Mouse (Mus musculus) lung, embryonic 14.5 days (tissue): ENCODE measurements at regions not wholly inside any gene's neighbourhood (a gene's known extent, or its start where the extent isn't known, plus 50 kb on each side); places are given as distances from the start of the nearest gene placed in this dataset.

Source experiments
- ATAC-seq: fragments of 200-750 bp; cut with Nextera tagmentation; 2 replicates; pipeline ENCODE4 v1.8.0; 2017; ENCODE audit warnings: mild to moderate bottlenecking, moderate TSS enrichment, moderate library complexity; ENCODE audit not compliant: insufficient read depth
- DNase-seq: peaks from one replicate; pipeline ENCODE4 v3.0.0-alpha.2; 2015
- H3K27ac ChIP-seq: fragments of 300-500 bp; sonication (generic); 2 replicates; pipeline ENCODE4 v1.5.1; 2014; ENCODE audit warnings: low read depth, mild to moderate bottlenecking, moderate library complexity
- H3K27me3 ChIP-seq: fragments of 300-500 bp; sonication (generic); 2 replicates; pipeline ENCODE4 v1.6.1; 2014; ENCODE audit warnings: low read length, control low read depth; ENCODE audit not compliant: insufficient read depth
- H3K36me3 ChIP-seq: fragments of 300-500 bp; sonication (generic); 2 replicates; pipeline ENCODE4 v1.6.1; 2014; ENCODE audit warnings: control low read depth; ENCODE audit not compliant: insufficient read depth
- H3K4me1 ChIP-seq: fragments of 300-500 bp; sonication (generic); 2 replicates; pipeline ENCODE4 v1.6.1; 2014; ENCODE audit warnings: antibody characterized with exemption, control low read depth; ENCODE audit not compliant: insufficient read depth
- H3K4me2 ChIP-seq: fragments of 300-500 bp; sonication (generic); 2 replicates; pipeline ENCODE4 v1.6.1; 2014; ENCODE audit warnings: mild to moderate bottlenecking
- H3K4me3 ChIP-seq: fragments of 300-500 bp; sonication (generic); 2 replicates; pipeline ENCODE4 v1.5.1; 2014; ENCODE audit warnings: low read depth, low read length
- H3K9ac ChIP-seq: fragments of 300-500 bp; sonication (generic); 2 replicates; pipeline ENCODE4 v1.6.1; 2014
- H3K9me3 ChIP-seq: fragments of 300-500 bp; sonication (generic); 2 replicates; pipeline ENCODE4 v1.6.1; 2016; ENCODE audit warnings: low read depth, low read length, control low read depth
- CTCF ChIP-seq: IDR thresholded peaks from 2 replicates; pipeline ENCODE4 v1.5.1; 2016; ENCODE audit warnings: antibody characterized with exemption, low read depth
- WGBS: fragments of 180-500 bp; shearing (Covaris S2); extraction: QIAGEN DNeasy Blood & Tissue Kit; methylation state at CpG from one replicate; pipeline ENCODE4 v1.1.7; 2014; 5-methylcytosine and 5-hydroxymethylcytosine counted together

- H3K9ac ChIP-seq, result no peak overlapping the region
- no peaks in the 10 kb centered on the region for H3K9me3 ChIP-seq
- 78% methylated on average over 5 of the region's 5 CpGs for WGBS
- no peaks in the 10 kb centered on the region for H3K27me3 ChIP-seq
- ATAC-seq (no peak), DNase-seq (no peak)
- 0 out of 2 replicates have a peak, but pooled peaks cover 5% of the 10 kb centered on the region for H3K4me1 ChIP-seq
- no peaks in the 10 kb centered on the region for H3K36me3 ChIP-seq
- H3K27ac ChIP-seq, result no peak overlapping the region
- H3K4me3 ChIP-seq, result no peak overlapping the region
- TF ChIP-seq CTCF, result no peak
- no peak overlapping the region for H3K4me2 ChIP-seq
These were observed 122.8 kb upstream of the Efna5 start for GRCm38 (mm10) chr17:63003911-63004310.

GRCm38 (mm10) chr17:63002729-63003128 is 121.6 kb upstream of the Efna5 start:
- Histone ChIP-seq H3K36me3 (no peaks in the 10 kb centered on the region), H3K9me3 (no peaks in the 10 kb centered on the region), H3K4me3 (no peak overlapping the region), H3K27ac (no peak overlapping the region), H3K4me1 (0 out of 2 replicates have a peak, but pooled peaks cover 5% of the 10 kb centered on the region), H3K27me3 (no peaks in the 10 kb centered on the region), H3K9ac (no peak overlapping the region), H3K4me2 (no peak overlapping the region)
- no peak for DNase-seq
- WGBS, result 84% methylated on average over 4 of the region's 4 CpGs
- TF ChIP-seq CTCF, result no peak
- ATAC-seq, result no peak

DNA sequence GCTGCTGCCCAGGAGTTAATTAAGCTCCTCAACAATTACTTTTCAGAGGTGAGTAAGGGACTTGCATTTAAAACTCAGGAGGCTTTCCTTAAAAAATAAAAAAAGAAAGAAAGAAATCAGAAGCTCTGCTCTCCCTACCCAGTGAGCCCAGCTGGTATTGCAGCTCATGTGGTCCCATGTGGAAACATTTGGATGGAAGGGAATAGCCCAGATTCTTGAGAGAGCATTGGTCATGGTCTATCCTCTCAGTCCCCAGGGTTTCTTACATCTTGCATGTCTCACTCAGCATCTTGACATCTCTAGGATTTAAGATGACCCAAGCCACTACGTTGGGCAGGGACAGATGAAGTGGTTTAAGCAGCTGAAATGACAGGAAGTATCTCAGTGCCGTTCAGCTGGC is 120.8 kb upstream of the Efna5 start:
- WGBS, result 21% methylated on average over 2 of the region's 2 CpGs
- DNase-seq (no peak), ATAC-seq (no peak)
- H3K9ac ChIP-seq, result no peak overlapping the region
- 0 out of 2 replicates have a peak, but pooled peaks cover 5% of the 10 kb centered on the region for H3K4me1 ChIP-seq
- no peaks in the 10 kb centered on the region for H3K36me3 ChIP-seq
- no peaks in the 10 kb centered on the region for H3K27me3 ChIP-seq
- H3K9me3 ChIP-seq, result no peaks in the 10 kb centered on the region
- no peak overlapping the region for H3K4me3 ChIP-seq
- no peak for TF ChIP-seq CTCF
- H3K4me2 ChIP-seq, result no peak overlapping the region
- H3K27ac ChIP-seq, result no peak overlapping the region

DNA sequence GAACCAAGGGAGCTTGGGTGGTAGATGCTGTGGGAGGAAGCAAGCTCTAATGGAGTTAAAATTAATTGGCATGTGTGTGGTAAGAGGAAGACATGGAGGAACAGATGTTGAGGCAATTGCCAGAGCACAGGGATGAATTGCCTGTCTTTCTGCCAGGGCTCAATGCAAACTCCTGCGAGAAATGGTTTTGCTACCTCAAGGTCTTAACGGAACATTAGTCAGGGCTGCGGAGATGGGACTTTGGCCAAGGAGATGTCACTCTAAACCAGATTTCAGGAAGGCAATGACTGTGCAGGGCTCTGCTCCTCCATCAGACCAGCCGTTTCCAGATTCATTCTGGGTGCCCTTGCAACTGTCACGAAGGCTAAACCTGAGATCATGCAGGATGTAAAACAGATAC is 116.6 kb upstream of the Efna5 start:
- WGBS, result 69% methylated on average over 5 of the region's 5 CpGs
- DNase-seq (no peak), ATAC-seq (no peak)
- H3K4me2 ChIP-seq, result no peak overlapping the region
- no peaks in the 10 kb centered on the region for H3K4me1 ChIP-seq
- no peak overlapping the region for H3K9ac ChIP-seq
- no peak overlapping the region for H3K4me3 ChIP-seq
- H3K27ac ChIP-seq, result no peak overlapping the region
- no peak for TF ChIP-seq CTCF
- no peaks in the 10 kb centered on the region for H3K9me3 ChIP-seq
- no peaks in the 10 kb centered on the region for H3K27me3 ChIP-seq
- H3K36me3 ChIP-seq, result no peaks in the 10 kb centered on the region

DNA sequence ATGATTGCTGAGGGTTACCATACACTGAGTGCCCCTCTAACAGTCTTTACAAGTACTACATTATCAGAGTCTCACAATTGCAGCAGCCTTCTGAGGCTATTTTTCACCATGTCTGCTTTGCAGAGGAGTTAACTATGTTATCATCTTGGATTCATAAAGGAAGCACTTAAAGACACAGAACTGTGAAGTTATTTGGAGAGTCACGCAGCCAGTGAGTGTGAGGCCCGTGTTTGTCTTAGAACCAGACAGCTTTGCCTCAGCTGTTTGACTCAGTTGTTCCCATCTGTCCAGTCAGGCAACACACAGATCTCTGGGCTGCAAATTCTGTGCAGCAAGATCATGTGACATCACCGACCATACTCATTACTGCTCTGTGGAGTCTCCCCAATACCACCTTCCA is 114.2 kb upstream of the Efna5 start:
- H3K4me1 ChIP-seq, result no peaks in the 10 kb centered on the region

DNA sequence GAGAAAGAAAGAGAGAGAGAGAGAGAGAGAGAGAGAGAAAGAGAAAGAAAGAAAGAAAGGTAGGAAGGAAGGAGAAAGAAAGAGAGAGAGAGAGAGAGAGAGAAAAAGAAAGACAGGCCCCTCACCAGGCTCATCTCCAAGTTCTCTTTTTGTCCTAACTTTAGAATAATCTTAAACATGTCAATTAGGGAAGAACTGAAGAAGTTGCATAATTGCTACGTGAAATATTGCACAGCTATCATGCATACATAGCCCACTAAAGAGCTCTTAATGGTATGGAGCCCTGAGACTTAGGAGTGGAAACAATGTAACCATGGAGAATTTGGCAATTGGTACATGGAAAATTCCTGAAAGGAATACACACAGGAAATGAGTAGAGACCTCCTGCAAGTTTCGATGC is 111.9 kb upstream of the Efna5 start:
- no peaks in the 10 kb centered on the region for H3K27me3 ChIP-seq
- no peak overlapping the region for H3K27ac ChIP-seq
- DNase-seq, result no peak
- H3K36me3 ChIP-seq, result no peaks in the 10 kb centered on the region
- no peak overlapping the region for H3K4me3 ChIP-seq
- H3K4me1 ChIP-seq, result no peaks in the 10 kb centered on the region
- H3K4me2 ChIP-seq, result no peak overlapping the region
- H3K9ac ChIP-seq, result no peak overlapping the region
- no peak for TF ChIP-seq CTCF
- WGBS, result 82% methylated on average over 2 of the region's 2 CpGs
- no peaks in the 10 kb centered on the region for H3K9me3 ChIP-seq
- no peak for ATAC-seq

More for the DNA sequence above, 114.2 kb upstream of the Efna5 start:
- Histone ChIP-seq H3K36me3 (no peaks in the 10 kb centered on the region), H3K27ac (no peak overlapping the region), H3K9me3 (no peaks in the 10 kb centered on the region), H3K4me3 (no peak overlapping the region), H3K4me2 (no peak overlapping the region), H3K9ac (no peak overlapping the region), H3K27me3 (no peaks in the 10 kb centered on the region)
- ATAC-seq (no peak), DNase-seq (no peak)
- WGBS, result 51% methylated on average over 3 of the region's 3 CpGs
- no peak for TF ChIP-seq CTCF

- H3K27ac ChIP-seq, result no peak overlapping the region
- H3K4me3 ChIP-seq, result no peak overlapping the region
- H3K4me1 ChIP-seq, result no peaks in the 10 kb centered on the region
- no peaks in the 10 kb centered on the region for H3K9me3 ChIP-seq
- no peak for TF ChIP-seq CTCF
- ATAC-seq (no peak), DNase-seq (no peak)
- H3K36me3 ChIP-seq, result no peaks in the 10 kb centered on the region
- no peak overlapping the region for H3K4me2 ChIP-seq
- whole genome bisulfite sequencing, result 68% methylated on average over 6 of the region's 6 CpGs
- H3K9ac ChIP-seq, result no peak overlapping the region
- no peaks in the 10 kb centered on the region for H3K27me3 ChIP-seq
These were observed 105.2 kb upstream of the Efna5 start for GRCm38 (mm10) chr17:62986304-62986703.

GRCm38 (mm10) chr17:62980337-62980736 is 99.2 kb upstream of the Efna5 start:
- Histone ChIP-seq H3K4me3 (no peak overlapping the region), H3K36me3 (no peaks in the 10 kb centered on the region), H3K4me1 (peaks cover 4% of the 10 kb centered on the region; the same call in 1 of the 2 replicates), H3K27me3 (no peaks in the 10 kb centered on the region), H3K27ac (no peak overlapping the region), H3K9ac (no peak overlapping the region), H3K9me3 (no peaks in the 10 kb centered on the region), H3K4me2 (no peak overlapping the region)
- WGBS, result 19% methylated on average over 3 of the region's 3 CpGs
- DNase-seq (no peak), ATAC-seq (no peak)
- TF ChIP-seq CTCF, result no peak
